Mouse (Mus musculus) frontal cortex, postnatal 25 days (tissue): ENCODE measurements around the gene Rtn4rl1.
"Not testable (repeated sequence)": the region's sequence is repeated elsewhere in the genome, so short reads cannot be mapped to it uniquely, and the experiment has no call there.

Source experiments
- DNase-seq, 2 experiments: peaks; one replicate each; pipeline ENCODE4 v3.0.0; 2022; ENCODE audit warnings: low spot score in 2 of 2

Rtn4rl1 gene

DNA sequence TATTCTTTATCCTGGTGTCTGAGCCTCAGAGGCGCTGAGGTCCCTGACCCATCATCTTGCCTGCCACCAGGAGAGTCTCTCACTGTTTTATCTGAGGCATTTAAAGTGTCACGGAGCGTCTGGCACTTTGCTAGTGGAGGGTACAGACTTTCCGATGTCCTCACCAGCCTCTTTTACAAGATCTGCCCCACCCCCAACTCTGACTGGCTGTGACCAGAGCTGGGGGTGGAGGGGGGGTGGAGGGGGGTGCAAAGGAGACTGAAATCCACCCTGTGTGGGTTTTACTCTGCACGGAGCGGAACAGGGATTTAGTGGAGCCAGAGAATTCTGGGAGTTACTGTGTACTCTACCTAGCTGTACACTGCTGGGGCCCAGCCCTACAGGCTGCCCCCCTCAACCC is 81.5 kb downstream of the Rtn4rl1 start:
- DNase-seq: no peak

- DNase-seq: no peak
Measured at GRCm38 (mm10) chr11:75278115-75278514, 84.5 kb downstream of the Rtn4rl1 start.

- no peak for DNase-seq
Measured at GRCm38 (mm10) chr11:75279013-75279341, 85.4 kb downstream of the Rtn4rl1 start.

DNA sequence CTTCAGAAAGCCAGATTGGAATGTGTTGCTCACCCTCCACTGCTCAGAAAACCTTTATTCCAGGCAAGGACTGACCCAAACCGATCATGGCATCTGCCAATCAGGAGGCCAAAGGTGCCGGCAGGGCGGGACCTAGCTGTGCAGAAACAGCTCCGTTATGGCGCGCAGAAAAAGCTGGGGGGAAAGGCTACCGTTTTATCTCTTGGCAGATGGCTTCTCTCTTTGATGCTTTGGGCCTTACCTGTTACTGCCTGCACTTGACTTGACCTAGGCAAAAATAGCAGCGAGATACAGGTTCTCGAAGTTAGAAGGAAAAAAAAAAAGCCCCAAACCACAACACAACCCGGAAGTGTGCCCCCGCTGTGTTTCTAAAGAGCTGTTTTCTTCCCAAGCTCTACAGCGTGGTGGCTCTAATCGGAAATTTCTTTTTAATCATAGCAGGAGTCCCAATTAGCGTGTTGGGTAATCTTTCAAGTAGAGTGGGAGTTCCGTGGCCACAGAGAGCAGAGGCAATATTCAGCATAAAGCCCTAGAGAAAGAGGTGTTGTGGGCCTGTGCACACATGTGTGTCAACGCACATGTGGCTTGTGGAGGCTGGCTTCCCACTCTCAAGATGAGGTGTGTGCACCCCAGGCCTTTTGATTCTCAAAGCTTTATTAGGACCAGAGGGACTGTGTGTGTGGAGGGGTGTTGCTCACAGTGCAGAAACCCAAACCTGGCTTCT is 85.9 kb downstream of the Rtn4rl1 start:
- DNase-seq: no peak

GRCm38 (mm10) chr11:75280066-75280410 is 86.5 kb downstream of the Rtn4rl1 start:
- DNase-seq: no peak

DNA sequence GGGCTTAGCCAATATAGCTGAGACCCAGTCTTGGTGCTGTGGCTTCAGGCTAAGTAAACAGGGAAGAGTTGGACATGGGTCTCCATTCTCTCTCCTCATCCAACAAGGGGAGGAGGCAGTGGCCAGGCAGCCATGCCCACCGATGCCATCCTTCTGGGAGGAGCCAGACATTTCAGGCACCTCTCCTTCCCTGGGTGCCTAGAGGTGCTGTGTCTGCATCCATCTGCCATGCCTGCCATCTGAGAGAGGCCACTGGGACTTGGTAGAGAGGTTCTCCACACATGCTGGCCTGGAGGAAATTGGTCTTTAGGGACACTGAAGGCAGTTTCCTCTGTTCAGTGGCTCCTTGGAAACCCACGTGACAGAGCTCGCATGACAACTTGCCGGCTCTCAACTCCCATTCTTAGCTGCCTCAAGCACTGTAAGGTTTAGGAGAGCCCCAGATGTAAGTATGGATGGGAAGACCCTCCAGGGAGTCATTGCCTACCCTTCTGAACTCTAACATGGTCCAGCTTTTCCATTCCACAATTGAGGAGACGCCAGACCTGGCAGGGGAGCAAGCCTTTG is 86.9 kb downstream of the Rtn4rl1 start:
- DNase-seq: no peak

GRCm38 (mm10) chr11:75281380-75282256 is 88.0 kb downstream of the Rtn4rl1 start:
- DNase-seq: no peak

DNA sequence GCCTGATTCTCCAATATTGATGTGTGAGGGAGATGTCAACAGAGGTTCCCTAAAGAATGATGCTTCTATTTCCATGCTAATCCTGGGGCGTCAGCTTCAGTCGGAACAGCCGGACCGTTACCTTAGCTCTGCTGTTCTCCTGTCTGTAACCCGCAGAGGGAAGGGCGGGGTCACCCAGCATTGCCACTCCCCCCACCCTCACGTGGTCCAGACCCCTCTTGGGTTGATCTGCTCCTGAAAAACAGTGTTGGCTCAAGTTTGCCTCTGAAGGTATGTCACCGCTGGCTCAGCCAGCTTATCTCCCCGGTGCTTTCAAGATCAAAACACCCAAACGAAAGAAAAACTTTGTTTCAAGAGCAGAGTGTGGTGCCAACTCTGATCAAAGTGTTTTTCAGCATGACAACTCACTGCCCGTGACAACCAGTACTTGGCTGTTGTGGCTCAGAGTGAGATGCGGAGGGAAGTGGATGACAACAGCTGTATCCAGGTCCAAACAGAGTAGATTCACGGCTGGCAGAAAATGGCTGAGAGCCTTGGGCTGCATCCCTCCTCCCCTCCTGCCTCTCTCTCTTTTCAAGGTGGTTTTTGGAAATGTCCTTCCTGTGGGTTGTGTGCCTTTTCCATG is 89.0 kb downstream of the Rtn4rl1 start:
- DNase-seq: no peak

GRCm38 (mm10) chr11:75283784-75284183 is 90.2 kb downstream of the Rtn4rl1 start:
- DNase-seq: not testable (repeated sequence)

GRCm38 (mm10) chr11:75285893-75286467 is 92.4 kb downstream of the Rtn4rl1 start:
- no peak for DNase-seq

DNA sequence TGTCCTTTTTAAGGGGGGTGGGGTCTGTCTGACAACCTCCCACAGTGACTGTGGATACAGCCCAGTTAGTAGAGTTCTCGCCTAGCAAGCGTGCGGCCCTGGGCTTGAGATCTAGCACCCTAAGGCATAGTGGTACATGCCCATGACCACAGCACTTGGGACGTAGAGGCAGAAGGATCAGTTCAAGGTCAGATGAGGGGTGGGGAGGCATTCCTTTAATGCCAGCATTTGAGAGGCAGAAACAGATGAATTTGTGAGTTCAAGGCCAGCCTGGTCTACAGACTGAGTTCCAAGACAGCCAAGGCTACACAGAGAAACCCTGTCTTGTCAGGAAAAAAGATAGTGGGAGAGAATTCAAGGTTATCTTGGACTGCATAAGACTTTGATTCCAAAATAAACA is 93.3 kb downstream of the Rtn4rl1 start:
- no peak for DNase-seq

DNA sequence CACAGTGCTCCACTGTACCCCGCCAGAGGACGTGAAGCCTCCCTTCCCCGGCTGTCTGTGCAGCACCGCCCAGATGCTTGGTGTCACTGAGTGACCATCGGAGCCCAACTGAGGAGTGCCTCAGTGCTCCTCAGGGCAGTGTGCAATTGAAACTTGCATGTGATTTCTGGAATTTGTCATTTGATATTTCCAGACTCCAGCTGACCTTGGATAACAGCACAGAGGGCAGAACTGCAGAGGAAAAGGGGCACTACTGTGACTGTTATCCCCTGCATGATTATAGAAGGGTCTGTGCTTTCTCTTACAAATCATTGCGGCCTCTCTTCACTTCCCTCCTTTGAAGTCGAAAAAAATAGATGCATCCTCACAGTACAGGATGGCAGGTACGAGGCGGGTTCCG is 94.4 kb downstream of the Rtn4rl1 start:
- no peak for DNase-seq

DNA sequence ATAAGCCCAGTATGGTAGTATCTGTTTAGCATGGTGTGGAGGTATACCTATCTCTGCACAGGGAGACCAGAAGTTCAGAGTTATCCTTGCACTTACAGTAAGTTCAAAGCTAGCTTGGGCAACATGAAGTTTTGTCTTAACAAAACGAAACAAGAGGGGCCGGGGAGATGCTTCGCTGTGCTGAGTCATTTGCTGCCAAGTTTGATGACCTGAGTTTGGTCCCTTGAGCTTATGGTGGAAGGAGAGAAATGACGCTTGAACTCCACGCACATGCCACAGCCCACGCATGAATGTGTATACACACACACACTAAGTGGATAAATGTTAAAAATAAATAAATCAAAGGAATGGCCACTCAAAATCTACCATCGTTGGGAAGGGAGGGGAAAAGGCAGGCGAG is 94.9 kb downstream of the Rtn4rl1 start:
- no peak for DNase-seq

DNA sequence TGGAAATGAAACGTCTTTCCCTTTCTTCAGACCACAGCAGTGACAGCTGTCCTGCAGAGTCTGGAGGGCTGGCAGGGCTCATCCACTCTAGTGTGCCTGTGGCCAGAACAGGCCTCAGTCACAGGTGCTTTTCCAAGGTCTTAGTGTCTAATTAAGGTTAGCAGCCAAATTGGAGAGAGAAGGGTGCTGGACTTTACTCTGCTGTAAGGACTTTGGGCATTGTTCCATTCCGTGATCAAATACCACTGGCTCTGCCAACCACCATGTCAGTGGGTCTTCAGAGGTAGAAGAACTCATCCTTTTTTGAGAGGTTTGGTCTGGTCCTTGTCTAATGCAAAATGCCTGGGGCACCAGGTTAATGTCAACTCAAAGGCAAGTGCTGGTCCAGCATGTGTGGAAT is 95.5 kb downstream of the Rtn4rl1 start:
- DNase-seq: no peak

DNA sequence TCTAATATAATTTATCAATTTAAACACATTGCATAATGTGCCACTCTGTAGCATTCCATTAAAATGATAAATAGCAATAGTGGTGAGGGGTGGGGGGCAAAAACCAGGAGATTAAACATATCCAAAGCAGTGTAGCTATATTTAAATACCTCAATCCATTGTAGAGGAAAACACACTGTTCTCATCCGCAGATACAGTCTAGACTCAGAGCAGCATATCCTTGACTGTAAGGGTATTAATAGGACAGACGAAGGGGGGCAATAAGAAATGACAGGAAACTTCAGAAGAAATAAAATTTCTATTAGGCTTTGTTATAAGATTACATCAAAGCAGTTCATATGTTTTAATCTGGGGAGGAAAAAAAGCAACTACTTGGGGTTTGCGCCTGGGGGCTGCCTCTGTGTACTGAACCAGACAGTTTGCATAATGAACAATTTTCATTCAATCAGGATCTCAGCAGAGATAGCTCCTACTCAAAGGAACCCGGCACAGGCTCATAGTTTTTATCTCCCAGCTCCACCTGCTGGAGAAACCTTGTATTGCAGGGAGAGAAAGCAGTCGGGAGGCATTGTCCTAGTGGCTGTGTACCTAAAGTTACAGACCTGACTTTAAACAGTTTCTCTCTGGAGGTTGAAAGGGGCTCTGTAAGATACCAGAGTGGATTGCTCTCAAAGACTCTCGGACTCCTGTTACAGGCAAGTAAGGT is 97.1 kb downstream of the Rtn4rl1 start:
- DNase-seq: peak; percentile 94 to 96

- DNase-seq: no peak
Measured at GRCm38 (mm10) chr11:75291389-75292215, 98.0 kb downstream of the Rtn4rl1 start.

- no peak for DNase-seq
Measured at GRCm38 (mm10) chr11:75292281-75292680, 98.7 kb downstream of the Rtn4rl1 start.

DNA sequence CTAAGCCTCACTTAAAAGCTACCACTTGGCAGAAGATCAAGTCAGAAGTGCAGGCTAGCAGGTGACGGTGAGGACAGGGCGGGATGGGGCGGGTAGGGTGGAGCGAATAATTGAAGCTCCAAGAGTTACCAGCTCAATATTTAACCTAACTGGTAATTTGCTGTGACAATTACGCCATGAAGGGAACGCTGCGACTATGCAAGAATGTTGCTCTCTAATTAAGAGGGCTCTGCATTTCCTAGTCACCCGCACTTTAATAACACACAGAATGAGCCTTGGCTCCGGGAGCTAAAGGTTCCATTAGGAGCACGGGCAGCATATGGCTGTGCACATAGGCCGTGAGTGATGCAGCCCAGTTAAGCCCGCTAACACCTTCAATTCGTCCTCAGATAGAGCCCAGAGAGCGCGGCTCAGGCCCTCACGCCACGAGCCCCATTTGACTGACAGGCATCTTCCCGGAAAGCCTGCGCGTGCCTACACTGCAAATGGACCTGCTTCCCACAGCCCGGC is 100.3 kb downstream of the Rtn4rl1 start:
- no peak for DNase-seq

DNA sequence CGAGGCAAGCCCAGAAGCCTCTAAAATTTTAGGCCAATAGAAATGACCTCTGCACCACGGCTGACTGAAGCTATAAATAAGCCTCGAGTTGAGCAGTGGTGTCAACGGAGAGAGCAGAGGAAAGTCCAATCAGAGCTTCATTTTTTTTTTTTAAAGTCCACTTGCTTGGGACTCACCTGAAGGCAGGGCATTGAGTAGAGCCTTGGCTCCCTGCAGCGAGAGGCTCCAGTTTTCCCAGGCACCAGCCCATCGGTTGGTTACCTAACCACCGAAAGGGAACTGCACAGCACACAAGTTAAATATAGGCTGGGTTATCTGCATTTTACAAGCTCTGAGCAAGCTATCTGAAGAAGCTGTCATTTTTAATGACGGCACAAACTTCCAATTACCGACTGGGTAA is 101.3 kb downstream of the Rtn4rl1 start:
- no peak for DNase-seq

- not testable (repeated sequence) for DNase-seq
Measured at GRCm38 (mm10) chr11:75295534-75295933, 102.0 kb downstream of the Rtn4rl1 start.
